Mouse (Mus musculus): ENCODE results near the gene Anxa4. TPM values are rescaled to one million over a fixed set of nuclear protein-coding genes. Genes with fewer than 3 reads are reported as not detected.

The Anxa4 gene
- 27.3 and 57.9 TPM in 2 replicates for polyA plus RNA-seq (2012; rRNA removed; ENCODE audit: low replicate concordance)

GRCm38 (mm10) chr6:86793021-86793815 is at the start of gene Anxa4:
Anxa4 (minus strand) TSS chr6:86793584.

GRCm38 (mm10) chr6:86733183-86733876 is 60.1 kb downstream of the Anxa4 start, which contains the start of gene Gmcl1:
Gmcl1 (minus strand) TSS chr6:86733383.

Other genes with a start within 250 kb of the Anxa4 start
- gene Asprv1, start 165.4 kb downstream of the Anxa4 start, polyA plus RNA-seq (2012; rRNA removed; ENCODE audit: low replicate concordance) = 1.4 and 6.4 TPM in 2 replicates
- 15.9 and 17.5 TPM in 2 replicates for gene Mxd1, start 124.4 kb downstream of the Anxa4 start, polyA plus RNA-seq (2012; rRNA removed; ENCODE audit: low replicate concordance)
- gene Snrnp27, start 109.1 kb downstream of the Anxa4 start, polyA plus RNA-seq (2012; rRNA removed; ENCODE audit: low replicate concordance) = 6.5 and 10.6 TPM in 2 replicates
- gene Gmcl1, start 60.2 kb downstream of the Anxa4 start, polyA plus RNA-seq (2012; rRNA removed; ENCODE audit: low replicate concordance) = 5.7 and 12.6 TPM in 2 replicates
- 20.0 and 31.3 TPM in 2 replicates for gene Aak1, start 55.9 kb upstream of the Anxa4 start, polyA plus RNA-seq (2012; rRNA removed; ENCODE audit: low replicate concordance)
- gene Nfu1, start 215.7 kb upstream of the Anxa4 start, polyA plus RNA-seq (2012; rRNA removed; ENCODE audit: low replicate concordance) = 100 and 131 TPM in 2 replicates
- 9.4 and 16.1 TPM in 2 replicates for gene Gfpt1, start 249.3 kb upstream of the Anxa4 start, polyA plus RNA-seq (2012; rRNA removed; ENCODE audit: low replicate concordance)